Mouse (Mus musculus): Measurements from ENCODE around the gene Mbd3. TPM values are rescaled to one million over a fixed set of nuclear protein-coding genes. Genes with fewer than 3 reads are reported as not detected.
"Not testable (repeated sequence)": the region's sequence is repeated elsewhere in the genome, so short reads cannot be mapped to it uniquely, and the experiment has no call there.

The Mbd3 gene
- polyA plus RNA-seq, 1 experiment from 2014 or later = 64.4 TPM

DNA sequence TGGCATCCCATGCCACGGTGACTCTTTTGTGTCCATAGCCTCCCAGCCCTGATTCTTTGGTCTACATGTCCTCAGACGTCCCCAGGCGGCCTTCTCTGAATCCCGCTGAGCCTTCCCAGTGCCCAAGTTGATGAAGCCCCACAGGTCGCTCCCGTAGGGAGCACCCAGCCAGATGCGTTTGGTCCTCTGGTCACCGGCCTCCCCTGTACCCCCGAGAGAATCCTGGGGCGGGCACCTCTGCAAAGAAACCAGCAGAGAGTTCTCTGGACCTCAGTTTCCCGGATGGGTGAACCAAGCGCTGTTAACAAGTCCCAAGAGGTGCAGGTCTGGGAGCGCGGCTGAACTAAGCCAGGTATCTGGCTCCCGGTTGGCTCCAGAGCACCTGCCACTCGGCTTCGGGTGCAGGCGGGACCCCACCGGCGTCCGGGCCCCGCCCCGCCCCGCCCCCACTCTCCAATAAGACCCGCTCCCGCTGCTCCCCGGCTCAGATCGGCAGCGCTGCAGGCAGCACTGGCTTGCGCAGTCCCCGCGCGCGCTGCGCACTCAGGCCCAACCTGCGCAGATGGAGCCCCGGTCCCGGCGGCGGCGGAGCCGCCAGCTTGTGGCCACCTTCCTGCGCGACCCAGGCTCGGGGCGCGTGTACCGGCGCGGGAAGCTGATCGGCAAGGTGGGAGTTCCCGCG is 43.2 kb downstream of the Mbd3 start, which contains the start of gene Plk5:
Plk5 (plus strand) TSS at position 459 of the 682 bp plus-strand sequence.
- Histone ChIP-seq H3K36me3 (ENCODE audit: inconsistent target) (no peaks in the 10 kb centered on the region), H3K79me2 (ENCODE audit: inconsistent target) (no peaks in the 10 kb centered on the region), H3K27ac (no peak within 1 kb of the TSS), H3K4me3 (ENCODE audit: inconsistent target) (no peak within 1 kb of the TSS)
- WGBS (ENCODE audit: missing documents) = 3% methylated on average over 53 of the region's 53 CpGs

GRCm38 (mm10) chr10:80355431-80355830 is 43.9 kb downstream of the Mbd3 start:
- Histone ChIP-seq H3K27ac (no peak overlapping the region), H3K4me3 (ENCODE audit: inconsistent target) (no peak overlapping the region), H3K36me3 (ENCODE audit: inconsistent target) (no peaks in the 10 kb centered on the region), H3K79me2 (ENCODE audit: inconsistent target) (no peaks in the 10 kb centered on the region)
- 38% methylated on average over 9 of the region's 9 CpGs for WGBS (ENCODE audit: missing documents)

GRCm38 (mm10) chr10:80352727-80353126 is 46.6 kb downstream of the Mbd3 start:
- H3K79me2 ChIP-seq (ENCODE audit: inconsistent target) = no peaks in the 10 kb centered on the region
- H3K4me3 ChIP-seq (ENCODE audit: inconsistent target) = no peak overlapping the region
- H3K36me3 ChIP-seq (ENCODE audit: inconsistent target) = no peaks in the 10 kb centered on the region
- no peak overlapping the region for H3K27ac ChIP-seq
- 33% methylated on average over 8 of the region's 8 CpGs for WGBS (ENCODE audit: missing documents)

DNA sequence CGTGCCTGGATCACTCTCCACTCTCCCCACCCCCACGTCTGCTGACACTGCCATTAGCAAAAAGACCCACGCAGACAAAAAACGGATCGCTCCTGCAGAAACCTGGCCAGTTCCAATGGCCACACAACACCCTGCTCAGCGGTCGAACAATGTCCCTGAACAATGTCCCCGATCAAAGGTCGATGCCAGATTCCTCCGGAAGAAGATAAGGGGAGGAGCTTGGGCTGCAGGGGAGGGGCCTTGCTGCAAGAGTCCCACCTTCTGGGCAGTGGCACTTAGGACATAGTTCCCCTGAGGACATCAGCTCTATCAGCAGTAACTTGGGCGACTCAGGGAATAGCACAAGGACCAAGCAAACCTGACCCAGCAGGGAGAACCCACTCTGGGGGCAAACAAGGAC is 47.5 kb downstream of the Mbd3 start:
- Histone ChIP-seq H3K36me3 (ENCODE audit: inconsistent target) (no peaks in the 10 kb centered on the region), H3K27ac (no peak overlapping the region), H3K4me3 (ENCODE audit: inconsistent target) (no peak overlapping the region), H3K79me2 (ENCODE audit: inconsistent target) (no peaks in the 10 kb centered on the region)
- WGBS (ENCODE audit: missing documents) = 44% methylated on average over 11 of the region's 11 CpGs

DNA sequence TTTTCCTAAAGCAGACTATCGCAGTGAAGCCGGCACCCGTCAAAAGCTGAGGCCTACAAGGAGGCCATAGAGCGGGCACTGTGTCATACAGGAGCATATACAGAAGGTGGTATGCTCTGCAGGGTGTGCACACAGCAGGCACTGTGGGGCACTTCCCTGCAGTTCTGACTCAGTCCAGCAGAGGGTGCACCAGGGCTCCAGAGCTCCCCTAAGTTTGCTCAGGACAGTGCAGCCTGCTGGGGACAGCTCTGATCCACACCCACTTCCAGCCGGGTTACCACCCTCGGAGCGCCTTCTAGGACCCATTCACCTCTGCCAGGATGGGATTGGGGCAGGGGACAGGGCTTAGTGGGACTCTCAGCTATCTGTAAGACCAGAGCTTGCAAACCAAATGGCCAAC is 49.1 kb downstream of the Mbd3 start:
- 3% methylated on average over 7 of the region's 7 CpGs for WGBS (ENCODE audit: missing documents)
- Histone ChIP-seq H3K27ac (no peak overlapping the region), H3K36me3 (ENCODE audit: inconsistent target) (no peaks in the 10 kb centered on the region), H3K79me2 (ENCODE audit: inconsistent target) (no peaks in the 10 kb centered on the region), H3K4me3 (ENCODE audit: inconsistent target) (no peak overlapping the region)

DNA sequence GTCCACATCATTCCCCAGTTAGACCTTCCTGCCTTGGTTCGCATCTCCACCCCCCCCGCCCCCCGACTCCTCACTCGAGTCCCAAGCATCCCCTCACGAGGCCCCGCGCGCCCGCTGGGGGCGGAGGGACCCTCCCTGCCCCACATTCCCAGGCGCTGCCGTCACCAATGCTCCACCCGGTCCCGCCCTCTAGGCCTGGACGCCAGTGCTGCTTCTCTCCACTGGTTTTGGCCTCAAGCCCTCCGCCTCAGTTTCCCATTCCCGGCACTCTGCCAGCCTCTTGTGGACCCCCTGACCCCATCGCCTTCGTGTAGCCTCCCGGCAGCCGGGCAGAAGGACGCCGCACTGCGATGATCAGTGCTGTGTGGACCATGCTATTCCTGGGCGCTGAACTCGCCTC is 50.4 kb downstream of the Mbd3 start:
- no peaks in the 10 kb centered on the region for H3K79me2 ChIP-seq (ENCODE audit: inconsistent target)
- 57% methylated on average over 13 of the region's 26 CpGs for WGBS (ENCODE audit: missing documents)
- no peaks in the 10 kb centered on the region for H3K36me3 ChIP-seq (ENCODE audit: inconsistent target)
- H3K27ac ChIP-seq = no peak overlapping the region
- H3K4me3 ChIP-seq (ENCODE audit: inconsistent target) = no peak overlapping the region

DNA sequence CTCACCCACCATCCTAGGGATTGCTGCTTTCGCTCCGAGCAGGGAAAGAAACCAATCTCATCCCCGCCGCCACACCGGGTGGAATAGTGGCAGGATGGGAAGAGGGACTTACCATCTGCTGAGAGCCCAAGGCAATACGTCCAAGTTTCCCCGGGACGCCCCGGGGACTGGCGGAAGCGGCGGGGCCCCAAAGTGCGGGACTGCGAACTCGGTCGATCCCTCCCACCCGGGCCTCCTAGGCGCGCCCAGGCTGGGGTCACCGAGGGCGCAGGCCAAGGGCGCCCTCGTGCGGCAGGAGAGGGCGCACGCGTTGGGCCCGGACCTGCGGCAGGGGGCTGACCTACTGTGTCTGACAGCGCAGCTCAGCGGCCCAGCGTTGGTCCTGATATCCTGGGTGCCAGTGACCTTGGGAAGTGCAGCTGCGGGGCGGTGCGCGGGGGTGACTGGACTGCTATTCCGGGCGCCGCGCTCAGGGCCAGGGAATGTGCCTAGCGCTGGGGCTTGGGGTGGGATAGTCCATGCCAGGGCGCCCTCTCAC is 51.0 kb downstream of the Mbd3 start, which contains the start of gene Adamtsl5:
Adamtsl5 (minus strand) TSS at position 169 of the 538 bp plus-strand sequence.
- Histone ChIP-seq H3K27ac (peak within 1 kb of the TSS; percentile 24; the same call in 1 of the 2 replicates), H3K36me3 (ENCODE audit: inconsistent target) (no peaks in the 10 kb centered on the region), H3K79me2 (ENCODE audit: inconsistent target) (no peaks in the 10 kb centered on the region), H3K4me3 (ENCODE audit: inconsistent target) (peak within 1 kb of the TSS; percentile 53)
- WGBS (ENCODE audit: missing documents) = 3% methylated on average over 42 of the region's 42 CpGs

DNA sequence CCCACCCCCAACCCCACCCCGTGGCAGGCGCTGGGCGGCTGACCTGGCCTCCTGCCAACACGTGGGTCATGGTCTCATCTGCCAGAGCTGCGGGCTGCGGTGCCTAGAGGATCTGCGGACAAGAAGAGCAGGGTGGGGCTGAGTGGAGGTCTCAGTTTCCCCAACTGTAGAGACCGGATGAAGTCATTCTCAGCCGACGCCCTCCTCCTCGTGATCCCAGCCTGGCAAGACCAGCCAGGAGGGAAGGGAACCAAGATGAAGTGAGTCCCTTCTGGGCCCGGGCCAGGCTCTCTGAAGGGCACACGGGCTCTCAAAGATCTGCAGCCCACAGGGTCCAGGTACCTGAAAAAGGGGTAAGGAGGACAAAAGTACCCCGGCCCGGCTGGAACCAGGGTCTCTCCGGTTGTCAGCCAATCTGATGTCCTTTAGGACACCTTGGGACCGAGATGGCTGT is 51.8 kb downstream of the Mbd3 start:
- H3K4me3 ChIP-seq (ENCODE audit: inconsistent target) = peak overlapping the region; percentile 53

DNA sequence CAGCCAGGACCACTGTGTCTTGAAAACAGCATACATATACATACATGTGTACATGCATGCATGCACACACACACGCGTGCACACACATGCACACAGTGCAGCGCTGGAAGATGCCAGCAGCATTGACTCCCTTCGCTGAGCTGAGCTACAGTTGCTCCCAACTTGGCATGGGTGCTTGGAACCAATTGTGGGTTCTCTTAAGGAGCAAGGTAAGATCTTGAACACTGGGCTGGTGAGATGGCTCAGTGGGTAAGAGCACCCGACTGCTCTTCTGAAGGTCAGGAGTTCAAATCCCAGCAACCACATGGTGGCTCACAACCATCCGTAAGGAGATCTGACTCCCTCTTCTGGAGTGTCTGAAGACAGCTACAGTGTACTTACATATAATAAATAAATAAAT is 53.4 kb downstream of the Mbd3 start:
- WGBS (ENCODE audit: missing documents) = 94% methylated on average over 5 of the region's 6 CpGs
- not testable (repeated sequence) for H3K79me2 ChIP-seq (ENCODE audit: inconsistent target); H3K27ac ChIP-seq; H3K36me3 ChIP-seq (ENCODE audit: inconsistent target); H3K4me3 ChIP-seq (ENCODE audit: inconsistent target)

More for the DNA sequence above, 51.8 kb downstream of the Mbd3 start:
- no peaks in the 10 kb centered on the region for H3K79me2 ChIP-seq (ENCODE audit: inconsistent target)
- no peaks in the 10 kb centered on the region for H3K36me3 ChIP-seq (ENCODE audit: inconsistent target)
- peak overlapping the region; percentile 24; the same call in 1 of the 2 replicates for H3K27ac ChIP-seq
- WGBS (ENCODE audit: missing documents) = 15% methylated on average over 15 of the region's 17 CpGs

DNA sequence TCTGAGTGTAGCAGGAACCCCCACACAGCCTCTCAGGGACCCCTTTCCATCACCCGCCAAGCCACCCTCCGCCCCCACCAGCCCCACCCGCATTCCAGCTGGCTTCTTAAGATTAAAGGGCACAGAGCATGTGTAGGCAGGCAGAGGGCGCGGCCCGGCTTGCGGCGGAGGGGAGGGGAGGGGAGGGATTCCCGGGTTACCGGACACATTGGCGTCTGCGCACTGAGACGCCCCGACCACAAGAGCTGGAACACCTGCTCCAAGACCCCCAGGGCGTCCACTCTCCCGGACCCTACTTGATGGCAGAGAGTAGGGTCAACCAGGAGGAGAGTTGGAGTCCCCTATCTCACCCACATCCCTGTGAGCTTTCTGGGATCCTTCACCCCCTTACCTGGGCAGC is 54.2 kb downstream of the Mbd3 start:
- WGBS (ENCODE audit: missing documents) = 18% methylated on average over 8 of the region's 16 CpGs
- Histone ChIP-seq H3K4me3 (ENCODE audit: inconsistent target) (no peak overlapping the region), H3K27ac (peak overlapping the region; percentile 29; the same call in 1 of the 2 replicates)

GRCm38 (mm10) chr10:80344131-80344661 is 55.2 kb downstream of the Mbd3 start:
- Histone ChIP-seq H3K27ac (peak overlapping the region; percentile 29), H3K4me3 (ENCODE audit: inconsistent target) (no peak overlapping the region), H3K36me3 (ENCODE audit: inconsistent target) (no peaks in the 10 kb centered on the region), H3K79me2 (ENCODE audit: inconsistent target) (no peaks in the 10 kb centered on the region)
- WGBS (ENCODE audit: missing documents) = 33% methylated on average over 9 of the region's 9 CpGs

More for the DNA sequence above, 54.2 kb downstream of the Mbd3 start:
- no peaks in the 10 kb centered on the region for H3K79me2 ChIP-seq (ENCODE audit: inconsistent target)
- H3K36me3 ChIP-seq (ENCODE audit: inconsistent target) = no peaks in the 10 kb centered on the region

GRCm38 (mm10) chr10:80343425-80343895 is 55.9 kb downstream of the Mbd3 start:
- H3K4me3 ChIP-seq (ENCODE audit: inconsistent target) = no peak overlapping the region
- H3K36me3 ChIP-seq (ENCODE audit: inconsistent target) = no peaks in the 10 kb centered on the region
- no peaks in the 10 kb centered on the region for H3K79me2 ChIP-seq (ENCODE audit: inconsistent target)
- 25% methylated on average over 12 of the region's 13 CpGs for WGBS (ENCODE audit: missing documents)
- H3K27ac ChIP-seq = peak overlapping the region; percentile 8; the same call in 1 of the 2 replicates

DNA sequence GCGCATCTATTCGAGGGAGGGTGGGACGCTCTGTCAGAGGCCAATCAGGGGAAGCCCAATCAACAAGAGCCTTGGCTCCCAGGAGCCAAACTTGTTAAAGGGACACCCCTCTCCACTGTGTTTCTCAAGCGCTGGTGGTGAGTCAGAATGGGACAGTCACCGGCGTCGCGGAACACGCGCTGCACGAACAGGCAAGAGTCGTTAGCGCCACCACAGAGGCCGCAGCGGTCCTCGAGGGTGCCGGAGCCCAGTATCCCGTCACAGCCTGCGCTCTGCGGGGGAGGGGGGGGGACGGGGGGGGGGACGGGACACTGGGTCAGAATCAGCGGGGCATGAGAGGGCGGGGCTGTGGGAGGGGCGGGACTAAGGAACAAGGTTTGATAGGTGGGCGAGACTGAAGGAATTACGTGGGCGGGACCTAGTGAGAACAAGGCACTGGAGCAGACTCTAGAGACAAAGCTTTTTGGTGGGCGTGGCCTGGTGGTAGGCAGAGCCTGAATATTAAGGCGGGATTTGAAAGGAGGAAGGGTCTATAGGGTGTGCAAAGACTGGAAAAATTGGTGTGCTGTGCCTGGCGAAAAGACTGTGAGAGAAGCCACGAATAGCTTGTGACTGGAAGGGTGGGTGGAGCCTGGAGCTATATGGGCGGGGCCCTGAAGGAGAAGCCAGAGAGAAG is 56.5 kb downstream of the Mbd3 start:
- no peak overlapping the region for H3K4me3 ChIP-seq (ENCODE audit: inconsistent target)
- no peaks in the 10 kb centered on the region for H3K36me3 ChIP-seq (ENCODE audit: inconsistent target)
- no peaks in the 10 kb centered on the region for H3K79me2 ChIP-seq (ENCODE audit: inconsistent target)
- WGBS (ENCODE audit: missing documents) = 5% methylated on average over 13 of the region's 33 CpGs
- H3K27ac ChIP-seq = peak overlapping the region; percentile 8; the same call in 1 of the 2 replicates
